Mouse (Mus musculus): Measurements from ENCODE around the gene Grip1. TPM values are rescaled to one million over a fixed set of nuclear protein-coding genes. Genes with fewer than 3 reads are reported as not detected.

The Grip1 gene
- polyA plus RNA-seq, 1 experiment: 0.08 TPM

- no peaks in the 10 kb centered on the region for H3K36me3 ChIP-seq (ENCODE audit: control insufficient read depth, insufficient read depth)
- no peak overlapping the region for H3K4me3 ChIP-seq
- no peak overlapping the region for H3K4me2 ChIP-seq (ENCODE audit: low read depth)
- TF ChIP-seq TCF12 (IDR thresholded peaks at IDR 0.05; ENCODE audit: insufficient read depth, poor library complexity, severe bottlenecking) (no peak), E2F4 (IDR thresholded peaks at IDR 0.05; ENCODE audit: insufficient read depth) (no peak), MYOD1 (IDR thresholded peaks at IDR 0.05; ENCODE audit: control insufficient read depth in 1 of 3, insufficient read length in 2 of 3, low read depth in 2 of 3) (no peak), TCF3 (IDR thresholded peaks at IDR 0.05; ENCODE audit: insufficient read length, low read depth) (no peak), MYOG (IDR thresholded peaks at IDR 0.05; ENCODE audit: control insufficient read depth in 1 of 3, insufficient read depth in 1 of 3, insufficient read length in 2 of 3, low read depth in 2 of 3) (no peak), MAX (IDR thresholded peaks at IDR 0.05; ENCODE audit: low read depth) (no peak), POLR2A (IDR thresholded peaks at IDR 0.05; ENCODE audit: insufficient read length, low read depth) (no peak), REST (IDR thresholded peaks at IDR 0.05; ENCODE audit: insufficient read depth, insufficient read length) (no peak), SRF (IDR thresholded peaks at IDR 0.05; ENCODE audit: control insufficient read depth, insufficient read length, low read depth) (no peak), USF1 (IDR thresholded peaks at IDR 0.05; ENCODE audit: low read depth) (no peak), POLR2AphosphoS2 (IDR thresholded peaks at IDR 0.05; ENCODE audit: insufficient read length, low read depth) (no peak), CEBPB (IDR thresholded peaks at IDR 0.05; ENCODE audit: insufficient read depth, poor library complexity, severe bottlenecking) (no peak)
- no peaks in the 10 kb centered on the region for H3K79me2 ChIP-seq (ENCODE audit: control insufficient read depth, insufficient read depth)
- H3ac ChIP-seq (ENCODE audit: control insufficient read depth, insufficient read length): no peak overlapping the region
- H3K27me3 ChIP-seq (ENCODE audit: control insufficient read depth, insufficient read depth, insufficient read length): no peaks in the 10 kb centered on the region
Observed at GRCm38 (mm10) chr10:119806151-119806550, 352.5 kb downstream of the Grip1 start.

GRCm38 (mm10) chr10:119808384-119808783 is 354.8 kb downstream of the Grip1 start:
- no peaks in the 10 kb centered on the region for H3K36me3 ChIP-seq (ENCODE audit: control insufficient read depth, insufficient read depth)
- TF ChIP-seq MYOD1 (IDR thresholded peaks at IDR 0.05; ENCODE audit: control insufficient read depth in 1 of 3, insufficient read length in 2 of 3, low read depth in 2 of 3) (no peak), CEBPB (IDR thresholded peaks at IDR 0.05; ENCODE audit: insufficient read depth, poor library complexity, severe bottlenecking) (no peak)

GRCm38 (mm10) chr10:119814087-119814486 is 360.5 kb downstream of the Grip1 start:
- Histone ChIP-seq H3K79me2 (ENCODE audit: control insufficient read depth, insufficient read depth) (no peaks in the 10 kb centered on the region), H3K4me2 (ENCODE audit: low read depth) (no peak overlapping the region), H3K36me3 (ENCODE audit: control insufficient read depth, insufficient read depth) (no peaks in the 10 kb centered on the region), H3ac (ENCODE audit: control insufficient read depth, insufficient read length) (no peak overlapping the region), H3K4me3 (no peak overlapping the region), H3K27me3 (ENCODE audit: control insufficient read depth, insufficient read depth, insufficient read length) (no peaks in the 10 kb centered on the region)
- no peak for TF ChIP-seq POLR2A (IDR thresholded peaks at IDR 0.05; ENCODE audit: insufficient read length, low read depth)
- no peak for TF ChIP-seq TCF3 (IDR thresholded peaks at IDR 0.05; ENCODE audit: insufficient read length, low read depth)
- TF ChIP-seq POLR2AphosphoS2 (IDR thresholded peaks at IDR 0.05; ENCODE audit: insufficient read length, low read depth): no peak
- TF ChIP-seq REST (IDR thresholded peaks at IDR 0.05; ENCODE audit: insufficient read depth, insufficient read length): no peak
- no peak for TF ChIP-seq MYOG (IDR thresholded peaks at IDR 0.05; ENCODE audit: control insufficient read depth in 1 of 3, insufficient read depth in 1 of 3, insufficient read length in 2 of 3, low read depth in 2 of 3)
- TF ChIP-seq TCF12 (IDR thresholded peaks at IDR 0.05; ENCODE audit: insufficient read depth, poor library complexity, severe bottlenecking): no peak
- TF ChIP-seq CEBPB (IDR thresholded peaks at IDR 0.05; ENCODE audit: insufficient read depth, poor library complexity, severe bottlenecking): no peak
- no peak for TF ChIP-seq SRF (IDR thresholded peaks at IDR 0.05; ENCODE audit: control insufficient read depth, insufficient read length, low read depth)
- TF ChIP-seq MYOD1 (IDR thresholded peaks at IDR 0.05; ENCODE audit: control insufficient read depth in 1 of 3, insufficient read length in 2 of 3, low read depth in 2 of 3): no peak
- TF ChIP-seq MAX (IDR thresholded peaks at IDR 0.05; ENCODE audit: low read depth): no peak
- TF ChIP-seq E2F4 (IDR thresholded peaks at IDR 0.05; ENCODE audit: insufficient read depth): no peak
- no peak for TF ChIP-seq USF1 (IDR thresholded peaks at IDR 0.05; ENCODE audit: low read depth)

More at GRCm38 (mm10) chr10:119808384-119808783, 354.8 kb downstream of the Grip1 start:
- H3K4me2 ChIP-seq (ENCODE audit: low read depth): no peak overlapping the region
- no peaks in the 10 kb centered on the region for H3K27me3 ChIP-seq (ENCODE audit: control insufficient read depth, insufficient read depth, insufficient read length)
- H3K79me2 ChIP-seq (ENCODE audit: control insufficient read depth, insufficient read depth): no peaks in the 10 kb centered on the region
- H3K4me3 ChIP-seq: no peak overlapping the region
- H3ac ChIP-seq (ENCODE audit: control insufficient read depth, insufficient read length): no peak overlapping the region

GRCm38 (mm10) chr10:119816001-119816400 is 362.4 kb downstream of the Grip1 start:
- Histone ChIP-seq H3K27me3 (ENCODE audit: control insufficient read depth, insufficient read depth, insufficient read length) (no peaks in the 10 kb centered on the region), H3K36me3 (ENCODE audit: control insufficient read depth, insufficient read depth) (no peaks in the 10 kb centered on the region), H3K4me2 (ENCODE audit: low read depth) (no peak overlapping the region), H3K4me3 (no peak overlapping the region), H3ac (ENCODE audit: control insufficient read depth, insufficient read length) (no peak overlapping the region), H3K79me2 (ENCODE audit: control insufficient read depth, insufficient read depth) (no peaks in the 10 kb centered on the region)
- TF ChIP-seq POLR2AphosphoS2 (IDR thresholded peaks at IDR 0.05; ENCODE audit: insufficient read length, low read depth) (no peak), POLR2A (IDR thresholded peaks at IDR 0.05; ENCODE audit: insufficient read length, low read depth) (no peak), MYOD1 (IDR thresholded peaks at IDR 0.05; ENCODE audit: control insufficient read depth in 1 of 3, insufficient read length in 2 of 3, low read depth in 2 of 3) (no peak), MYOG (IDR thresholded peaks at IDR 0.05; ENCODE audit: control insufficient read depth in 1 of 3, insufficient read depth in 1 of 3, insufficient read length in 2 of 3, low read depth in 2 of 3) (no peak), TCF12 (IDR thresholded peaks at IDR 0.05; ENCODE audit: insufficient read depth, poor library complexity, severe bottlenecking) (no peak), SRF (IDR thresholded peaks at IDR 0.05; ENCODE audit: control insufficient read depth, insufficient read length, low read depth) (no peak), E2F4 (IDR thresholded peaks at IDR 0.05; ENCODE audit: insufficient read depth) (no peak), MAX (IDR thresholded peaks at IDR 0.05; ENCODE audit: low read depth) (no peak), REST (IDR thresholded peaks at IDR 0.05; ENCODE audit: insufficient read depth, insufficient read length) (no peak), USF1 (IDR thresholded peaks at IDR 0.05; ENCODE audit: low read depth) (no peak), CEBPB (IDR thresholded peaks at IDR 0.05; ENCODE audit: insufficient read depth, poor library complexity, severe bottlenecking) (no peak), TCF3 (IDR thresholded peaks at IDR 0.05; ENCODE audit: insufficient read length, low read depth) (no peak)

GRCm38 (mm10) chr10:119818381-119818780 is 364.8 kb downstream of the Grip1 start:
- H3K79me2 ChIP-seq (ENCODE audit: control insufficient read depth, insufficient read depth): no peaks in the 10 kb centered on the region
- no peak overlapping the region for H3K4me3 ChIP-seq
- H3ac ChIP-seq (ENCODE audit: control insufficient read depth, insufficient read length): no peak overlapping the region
- TF ChIP-seq TCF3 (IDR thresholded peaks at IDR 0.05; ENCODE audit: insufficient read length, low read depth) (no peak), E2F4 (IDR thresholded peaks at IDR 0.05; ENCODE audit: insufficient read depth) (no peak), SRF (IDR thresholded peaks at IDR 0.05; ENCODE audit: control insufficient read depth, insufficient read length, low read depth) (no peak), POLR2AphosphoS2 (IDR thresholded peaks at IDR 0.05; ENCODE audit: insufficient read length, low read depth) (no peak), MAX (IDR thresholded peaks at IDR 0.05; ENCODE audit: low read depth) (no peak), MYOG (IDR thresholded peaks at IDR 0.05; ENCODE audit: control insufficient read depth in 1 of 3, insufficient read depth in 1 of 3, insufficient read length in 2 of 3, low read depth in 2 of 3) (no peak), MYOD1 (IDR thresholded peaks at IDR 0.05; ENCODE audit: control insufficient read depth in 1 of 3, insufficient read length in 2 of 3, low read depth in 2 of 3) (no peak), TCF12 (IDR thresholded peaks at IDR 0.05; ENCODE audit: insufficient read depth, poor library complexity, severe bottlenecking) (no peak), CEBPB (IDR thresholded peaks at IDR 0.05; ENCODE audit: insufficient read depth, poor library complexity, severe bottlenecking) (no peak), REST (IDR thresholded peaks at IDR 0.05; ENCODE audit: insufficient read depth, insufficient read length) (no peak), USF1 (IDR thresholded peaks at IDR 0.05; ENCODE audit: low read depth) (no peak), POLR2A (IDR thresholded peaks at IDR 0.05; ENCODE audit: insufficient read length, low read depth) (no peak)
- no peak overlapping the region for H3K4me2 ChIP-seq (ENCODE audit: low read depth)
- no peaks in the 10 kb centered on the region for H3K27me3 ChIP-seq (ENCODE audit: control insufficient read depth, insufficient read depth, insufficient read length)
- H3K36me3 ChIP-seq (ENCODE audit: control insufficient read depth, insufficient read depth): no peaks in the 10 kb centered on the region

Data from myocyte (in vitro differentiated cells).